Mouse (Mus musculus) small intestine, adult 2 months (tissue): ENCODE measurements around the gene Ptpn11.

Experiments
- CTCF ChIP-seq: fragments of 200-500 bp; IDR thresholded peaks from 2 replicates; pipeline ENCODE4 v1.5.1; 2012; ENCODE audit warnings: low read depth, mild to moderate bottlenecking, control low read depth, inconsistent platforms, low read length, moderate library complexity, mixed read lengths; ENCODE audit not compliant: insufficient replicate concordance, insufficient read length; ENCODE audit errors: extremely low read depth
- POLR2A ChIP-seq: fragments of 200-500 bp; IDR thresholded peaks from 2 replicates; pipeline ENCODE4 v1.6.1; 2012; ENCODE audit warnings: low read depth, mild to moderate bottlenecking, control low read depth, inconsistent platforms, low read length, moderate library complexity

DNA sequence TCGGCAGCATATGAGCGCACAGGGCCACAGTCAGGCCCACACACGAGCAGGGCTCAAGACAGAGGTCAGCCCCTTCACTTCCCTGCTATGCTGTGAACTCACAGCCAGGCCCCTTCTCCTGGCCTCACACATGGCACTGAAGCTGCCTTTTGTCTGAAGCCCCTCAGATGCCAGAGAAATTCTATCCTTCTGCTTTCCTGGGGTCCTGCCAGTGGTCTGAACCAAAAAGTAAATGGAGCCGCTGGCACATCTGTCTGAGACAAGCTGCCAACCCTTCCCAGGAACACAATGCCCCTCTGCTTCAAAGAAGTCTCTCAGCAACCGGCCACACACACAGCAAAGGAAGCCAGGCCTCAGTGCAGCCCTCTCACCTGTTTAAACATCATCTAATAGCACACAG, 28.9 kb downstream of the Ptpn11 start:
- TF ChIP-seq CTCF: no peak
- no peak for TF ChIP-seq POLR2A
